Mouse (Mus musculus) liver, embryonic 13.5 days (tissue): Measurements from ENCODE around the gene Hs6st3. TPM values are rescaled to one million over a fixed set of nuclear protein-coding genes. Genes with fewer than 3 reads are reported as not detected.
A peak's percentile ranks its signal among the peaks of the same experiment; 100 is the strongest.
"Not testable (repeated sequence)": the region's sequence is repeated elsewhere in the genome, so short reads cannot be mapped to it uniquely, and the experiment has no call there.

Experiments
- ATAC-seq: fragments of 200-750 bp; cut with Nextera tagmentation; 2 replicates; pipeline ENCODE4 v1.8.0; 2017; ENCODE audit warnings: low read depth, mild to moderate bottlenecking, moderate number of reproducible peaks, moderate library complexity
- DNase-seq: peaks from one replicate; pipeline ENCODE4 v3.0.0; 2022
- H3K27ac ChIP-seq: fragments of 300-500 bp; sonication (generic); 2 replicates; pipeline ENCODE4 v1.5.1; 2015; ENCODE audit warnings: moderate library complexity, mild to moderate bottlenecking, inconsistent platforms
- H3K27me3 ChIP-seq: fragments of 300-500 bp; sonication (generic); 2 replicates; pipeline ENCODE4 v1.6.1; 2015; ENCODE audit warnings: mild to moderate bottlenecking, inconsistent platforms
- H3K36me3 ChIP-seq: fragments of 300-500 bp; sonication (generic); 2 replicates; pipeline ENCODE4 v1.6.1; 2015; ENCODE audit warnings: mild to moderate bottlenecking, inconsistent platforms
- H3K4me1 ChIP-seq: fragments of 300-500 bp; sonication (generic); replicated peaks from 2 replicates; pipeline ENCODE4 v1.6.1; 2015; ENCODE audit warnings: inconsistent platforms
- H3K4me2 ChIP-seq: fragments of 300-500 bp; sonication (generic); 2 replicates; pipeline ENCODE4 v1.6.1; 2015; ENCODE audit warnings: inconsistent platforms, mild to moderate bottlenecking, moderate library complexity
- H3K4me3 ChIP-seq: fragments of 300-500 bp; sonication (generic); replicated peaks from 2 replicates; pipeline ENCODE4 v1.5.1; 2015; ENCODE audit warnings: mild to moderate bottlenecking, inconsistent platforms
- H3K9ac ChIP-seq: fragments of 300-500 bp; sonication (generic); 2 replicates; pipeline ENCODE4 v1.6.1; 2015; ENCODE audit warnings: mild to moderate bottlenecking, inconsistent platforms
- H3K9me3 ChIP-seq: fragments of 300-500 bp; sonication (generic); replicated peaks from 2 replicates; pipeline ENCODE4 v1.6.1; 2016; ENCODE audit warnings: inconsistent platforms
- WGBS: fragments of 180-500 bp; shearing (Covaris S2); methylation state at CpG from one replicate; pipeline ENCODE4 v1.1.7; 2015; ENCODE audit not compliant: insufficient replicate concordance; 5-methylcytosine and 5-hydroxymethylcytosine counted together
- polyA plus RNA-seq: library from polyadenylated mRNA; unstranded; fragments of >200 nt; fragmentation: Nextera tagmentation; extraction: Ambion mirVana; gene quantifications from 2 replicates; pipeline ENCODE4 v1.2.1, GENCODE M21; 2015

Hs6st3 gene
- polyA plus RNA-seq, 1 experiment from 2014 or later = not detected

DNA sequence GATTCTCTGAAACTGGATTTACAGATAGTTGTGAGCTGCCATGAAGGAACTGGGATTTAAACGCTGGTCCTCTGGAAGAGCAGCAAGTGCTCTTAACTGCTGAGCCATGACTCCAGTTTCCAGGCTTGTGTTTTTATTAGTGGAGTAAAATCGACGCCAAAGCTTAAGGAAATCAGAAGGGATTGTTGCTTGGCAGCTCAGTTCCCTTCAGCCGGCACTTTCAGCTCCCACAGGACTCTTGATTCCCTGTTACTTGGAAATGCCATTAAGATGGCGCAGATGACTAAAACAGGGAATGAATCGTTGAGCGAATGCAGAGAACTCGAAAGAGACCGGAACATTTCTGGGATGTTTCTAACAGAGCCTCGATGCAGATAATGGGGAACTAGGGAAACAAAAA, 112.2 kb downstream of the Hs6st3 start:
- WGBS = 69% methylated on average over 10 of the region's 10 CpGs
- no peaks in the 10 kb centered on the region for H3K27me3 ChIP-seq
- H3K4me1 ChIP-seq = no peaks in the 10 kb centered on the region

DNA sequence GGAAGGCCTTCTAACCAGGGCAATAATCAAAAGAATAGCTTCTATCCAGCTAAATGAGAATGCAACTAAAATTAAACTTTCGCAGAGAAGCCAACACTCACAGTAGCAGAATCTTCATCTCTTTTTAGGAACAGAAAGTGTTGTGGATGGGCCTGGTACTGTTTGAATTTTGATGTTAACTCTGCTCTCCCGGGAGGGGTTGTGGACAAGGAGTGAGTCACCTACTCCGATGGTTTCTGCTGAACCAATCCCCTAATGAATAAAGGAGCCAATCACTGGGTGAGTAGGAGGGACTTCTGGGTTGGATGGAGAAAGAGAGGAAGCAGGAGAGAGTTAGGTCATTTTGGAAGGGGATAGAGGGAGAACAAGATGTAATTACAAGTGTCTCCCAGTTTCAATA, 117.3 kb downstream of the Hs6st3 start:
- Histone ChIP-seq H3K9me3 (no peaks in the 10 kb centered on the region), H3K4me2 (no peak overlapping the region), H3K9ac (no peak overlapping the region), H3K27me3 (no peaks in the 10 kb centered on the region), H3K4me1 (no peaks in the 10 kb centered on the region), H3K36me3 (no peaks in the 10 kb centered on the region), H3K4me3 (no peak overlapping the region), H3K27ac (no peak overlapping the region)
- DNase-seq (no peak), ATAC-seq (no peak)
- WGBS = 52% methylated on average over 3 of the region's 3 CpGs

More for the DNA sequence above, 112.2 kb downstream of the Hs6st3 start:
- no peaks in the 10 kb centered on the region for H3K36me3 ChIP-seq
- no peak overlapping the region for H3K4me3 ChIP-seq
- no peak overlapping the region for H3K27ac ChIP-seq
- no peak overlapping the region for H3K9ac ChIP-seq
- no peaks in the 10 kb centered on the region for H3K9me3 ChIP-seq
- no peak for ATAC-seq
- no peak overlapping the region for H3K4me2 ChIP-seq
- no peak for DNase-seq

DNA sequence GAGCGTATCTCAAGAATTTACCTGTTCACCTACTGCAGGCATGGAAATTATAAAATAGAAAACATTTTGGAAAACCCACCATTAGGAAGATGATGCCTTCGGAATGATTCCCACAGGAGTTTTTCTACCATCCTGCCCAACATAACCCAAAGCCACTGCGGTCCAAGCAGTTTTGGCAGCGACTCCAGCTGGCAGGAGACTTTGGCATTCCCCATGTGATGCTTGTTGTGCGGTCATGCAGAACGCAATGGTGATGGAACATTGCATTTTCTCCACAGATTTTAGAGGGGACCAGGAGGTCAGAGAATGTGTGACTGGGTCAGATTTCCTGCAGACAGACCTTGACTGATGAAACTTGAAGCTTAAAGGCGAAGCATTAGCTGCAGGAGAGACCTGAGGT, 118.9 kb downstream of the Hs6st3 start:
- Histone ChIP-seq H3K9ac (no peak overlapping the region), H3K4me1 (no peaks in the 10 kb centered on the region), H3K9me3 (no peaks in the 10 kb centered on the region), H3K27ac (no peak overlapping the region), H3K4me2 (no peak overlapping the region), H3K27me3 (no peaks in the 10 kb centered on the region), H3K4me3 (no peak overlapping the region), H3K36me3 (no peaks in the 10 kb centered on the region)
- no peak for ATAC-seq
- no peak for DNase-seq
- WGBS = 70% methylated on average over 7 of the region's 7 CpGs

DNA sequence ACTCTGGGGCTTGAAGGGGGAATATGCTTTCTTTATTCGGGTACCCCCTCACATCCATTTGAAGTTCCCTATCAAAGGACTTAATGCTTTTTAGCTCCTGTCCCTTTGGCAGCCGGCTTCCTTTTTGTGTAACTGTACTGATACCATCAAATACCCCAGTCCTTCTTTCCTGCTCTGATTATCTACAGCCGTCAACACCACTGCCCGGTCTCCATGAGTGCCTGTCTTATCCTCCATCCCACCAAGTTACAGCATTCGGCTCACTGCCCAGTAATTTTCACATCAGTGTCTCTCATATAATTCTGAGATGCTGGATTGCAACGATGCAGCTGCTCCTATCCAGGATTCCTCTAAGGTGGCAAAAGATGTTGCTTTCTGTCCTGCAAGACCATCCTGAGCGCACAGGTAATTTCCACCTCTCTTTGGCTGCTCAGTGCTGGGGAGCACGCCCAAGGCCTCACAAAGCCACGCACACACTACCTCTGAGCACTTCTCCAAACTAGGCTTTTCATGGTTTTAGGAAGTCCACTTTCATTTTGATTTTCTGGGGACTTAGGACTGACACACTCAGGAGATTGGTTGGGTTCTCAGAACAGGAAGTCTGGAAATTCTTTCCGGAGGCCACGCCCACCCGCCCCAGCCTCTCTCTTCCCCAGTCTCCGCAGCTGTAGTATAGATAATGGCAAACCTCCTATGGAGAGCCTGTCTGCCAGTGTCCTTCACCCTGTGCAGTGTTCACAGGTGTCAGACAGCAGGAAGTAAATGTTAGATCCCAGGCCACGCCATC, 122.2 kb downstream of the Hs6st3 start:
- Histone ChIP-seq H3K36me3 (no peaks in the 10 kb centered on the region), H3K9me3 (no peaks in the 10 kb centered on the region), H3K27ac (no peak overlapping the region), H3K9ac (no peak overlapping the region), H3K4me2 (no peak overlapping the region), H3K4me1 (no peaks in the 10 kb centered on the region), H3K4me3 (no peak overlapping the region), H3K27me3 (no peaks in the 10 kb centered on the region)
- ATAC-seq (0 out of 2 replicates have a peak, but pooled peaks have one; percentile 12), DNase-seq (no peak)
- 34% methylated on average over 14 of the region's 14 CpGs for WGBS

DNA sequence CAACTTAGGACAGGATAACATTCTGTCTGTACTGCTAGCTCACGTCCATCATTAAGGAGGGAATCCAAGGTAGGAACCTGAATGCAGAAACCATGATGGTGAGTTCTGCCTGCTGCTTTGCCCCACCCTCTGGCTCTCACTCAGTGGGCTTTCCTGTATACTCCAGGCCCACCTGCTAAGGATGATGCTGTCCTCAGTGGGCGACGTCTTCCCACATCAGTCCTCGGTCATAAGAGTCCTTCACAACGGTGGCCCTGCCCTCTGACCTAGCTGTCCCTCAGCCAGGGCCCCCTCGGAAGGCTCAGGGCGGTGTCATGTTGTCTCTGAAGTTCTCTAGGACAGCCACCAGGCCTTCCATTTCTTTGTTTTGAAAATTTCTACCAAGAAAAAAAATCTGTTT, 128.2 kb downstream of the Hs6st3 start:
- ATAC-seq (no peak), DNase-seq (no peak)
- H3K9ac ChIP-seq = no peak overlapping the region
- no peak overlapping the region for H3K4me2 ChIP-seq
- H3K4me3 ChIP-seq = no peak overlapping the region
- no peak overlapping the region for H3K27ac ChIP-seq
- H3K4me1 ChIP-seq = no peaks in the 10 kb centered on the region
- no peaks in the 10 kb centered on the region for H3K27me3 ChIP-seq
- no peaks in the 10 kb centered on the region for H3K36me3 ChIP-seq
- 66% methylated on average over 7 of the region's 7 CpGs for WGBS
- no peaks in the 10 kb centered on the region for H3K9me3 ChIP-seq

DNA sequence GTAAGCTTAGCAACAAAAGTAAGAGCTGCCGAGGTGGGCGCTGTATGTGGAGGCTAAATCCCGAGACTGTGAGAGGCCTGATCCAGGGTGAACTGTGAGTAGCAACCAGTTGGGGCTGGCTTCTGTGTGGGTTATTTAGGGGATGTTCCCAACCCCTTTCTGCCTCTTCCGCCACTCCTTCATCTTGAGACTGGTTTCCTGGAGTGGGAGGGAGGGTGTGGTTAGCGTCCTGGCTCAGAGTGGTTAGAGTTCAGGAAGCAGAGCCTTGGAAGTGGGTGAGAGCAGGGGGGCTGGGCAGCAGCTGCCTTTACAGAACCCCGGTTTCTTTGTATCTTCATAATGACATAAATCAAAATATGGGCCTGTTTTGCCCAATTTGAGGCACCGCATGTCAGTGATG, 134.9 kb downstream of the Hs6st3 start:
- Histone ChIP-seq H3K27me3 (no peaks in the 10 kb centered on the region), H3K4me1 (no peaks in the 10 kb centered on the region), H3K9me3 (no peaks in the 10 kb centered on the region), H3K4me3 (no peak overlapping the region), H3K27ac (no peak overlapping the region), H3K36me3 (no peaks in the 10 kb centered on the region), H3K9ac (no peak overlapping the region), H3K4me2 (no peak overlapping the region)
- DNase-seq (no peak), ATAC-seq (no peak)
- 41% methylated on average over 7 of the region's 7 CpGs for WGBS

DNA sequence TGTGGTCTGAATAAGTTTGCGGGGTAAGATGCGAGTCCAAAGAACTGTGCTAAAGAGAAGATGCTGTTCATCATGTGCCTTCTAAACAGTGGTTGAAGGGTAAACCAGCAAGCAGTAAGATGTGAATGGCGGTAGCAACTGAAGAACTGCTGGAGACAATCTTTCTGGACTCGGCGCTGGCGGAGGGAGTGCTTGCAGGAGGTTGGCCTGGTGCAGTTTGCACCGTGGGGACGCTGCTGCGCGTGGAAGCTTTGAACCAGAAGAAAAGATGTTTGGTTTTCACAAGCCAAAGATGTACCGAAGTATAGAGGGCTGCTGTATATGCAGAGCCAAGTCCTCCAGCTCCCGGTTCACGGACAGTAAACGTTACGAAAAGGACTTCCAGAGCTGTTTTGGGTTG, 140.0 kb downstream of the Hs6st3 start:
- not testable (repeated sequence) for DNase-seq, H3K27me3 ChIP-seq, H3K9ac ChIP-seq, H3K27ac ChIP-seq, ATAC-seq, H3K4me1 ChIP-seq, H3K36me3 ChIP-seq, H3K4me2 ChIP-seq, H3K4me3 ChIP-seq, H3K9me3 ChIP-seq
- 73% methylated on average over 15 of the region's 15 CpGs for WGBS

DNA sequence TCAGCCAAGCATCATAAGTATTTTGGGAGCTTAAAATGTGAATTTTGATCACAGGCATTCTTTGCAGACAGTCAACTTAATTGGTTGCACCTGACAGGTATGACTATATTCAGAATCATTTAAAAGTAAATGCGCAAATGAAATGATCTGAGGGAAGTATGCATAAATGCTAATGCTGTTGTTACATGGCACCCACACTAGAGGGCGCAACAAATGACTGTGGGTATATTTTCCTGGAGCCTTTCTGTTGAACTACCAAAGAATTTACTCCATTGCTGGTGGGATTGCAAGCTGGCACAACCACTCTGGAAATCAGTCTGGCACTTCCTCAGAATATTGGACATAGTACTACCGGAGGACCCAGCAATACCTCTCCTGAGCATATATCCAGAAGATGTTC, 145.8 kb downstream of the Hs6st3 start:
- DNase-seq (no peak), ATAC-seq (no peak)
- Histone ChIP-seq H3K27me3 (no peaks in the 10 kb centered on the region), H3K4me2 (no peak overlapping the region), H3K4me1 (no peaks in the 10 kb centered on the region), H3K27ac (no peak overlapping the region), H3K36me3 (no peaks in the 10 kb centered on the region), H3K4me3 (no peak overlapping the region), H3K9me3 (no peaks in the 10 kb centered on the region), H3K9ac (no peak overlapping the region)
- WGBS = 72% methylated on average over 3 of the region's 3 CpGs

DNA sequence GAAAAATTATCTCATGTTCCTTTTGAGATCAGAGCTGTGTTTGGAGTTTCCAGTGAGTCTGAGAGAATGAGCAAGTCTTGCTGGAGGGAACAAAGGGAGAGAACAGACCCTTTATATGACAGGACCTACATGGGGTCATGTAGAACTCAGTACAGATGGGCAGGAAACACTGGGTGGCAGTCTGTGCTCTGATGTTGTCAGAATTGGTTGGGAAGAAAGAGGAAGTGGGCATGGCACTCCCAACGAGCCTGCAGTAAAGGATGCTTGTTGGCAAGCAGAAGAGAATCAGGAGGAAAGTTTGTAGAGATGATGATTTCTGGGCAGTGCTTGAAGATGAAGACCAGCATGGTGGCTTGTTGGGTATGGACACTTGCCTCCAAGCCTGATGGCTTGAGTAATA, 151.5 kb downstream of the Hs6st3 start:
- Histone ChIP-seq H3K4me3 (no peak overlapping the region), H3K27ac (no peak overlapping the region), H3K9me3 (no peaks in the 10 kb centered on the region), H3K4me1 (no peaks in the 10 kb centered on the region), H3K36me3 (no peaks in the 10 kb centered on the region), H3K27me3 (no peaks in the 10 kb centered on the region), H3K9ac (no peak overlapping the region), H3K4me2 (no peak overlapping the region)
- 12% methylated on average over 1 of the region's 1 CpGs for WGBS
- DNase-seq = no peak
- ATAC-seq = no peak

DNA sequence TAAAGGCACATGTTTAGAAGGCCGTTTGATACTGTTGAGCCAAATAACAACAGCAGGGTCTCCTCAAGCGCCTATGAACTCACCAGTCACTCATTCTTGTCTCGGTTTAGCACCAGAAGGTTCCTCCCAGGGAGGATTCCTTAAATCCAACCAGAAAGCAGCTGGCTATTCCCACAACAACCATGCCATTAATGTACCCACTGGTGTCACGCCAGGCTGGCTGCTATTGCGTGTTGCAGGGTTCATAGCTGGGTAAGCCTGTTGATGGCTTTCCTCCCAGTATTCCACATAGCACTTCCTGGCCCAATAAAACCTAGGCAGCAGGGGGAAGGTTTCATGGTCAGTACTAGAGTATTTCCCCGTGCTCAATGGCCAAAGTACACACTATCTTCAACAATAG, 155.9 kb downstream of the Hs6st3 start:
- Histone ChIP-seq H3K4me1 (no peaks in the 10 kb centered on the region), H3K36me3 (no peaks in the 10 kb centered on the region), H3K4me2 (no peak overlapping the region), H3K27me3 (no peaks in the 10 kb centered on the region), H3K9ac (no peak overlapping the region), H3K9me3 (no peaks in the 10 kb centered on the region), H3K27ac (no peak overlapping the region), H3K4me3 (no peak overlapping the region)
- WGBS = 66% methylated on average over 6 of the region's 6 CpGs
- DNase-seq (no peak), ATAC-seq (no peak)

DNA sequence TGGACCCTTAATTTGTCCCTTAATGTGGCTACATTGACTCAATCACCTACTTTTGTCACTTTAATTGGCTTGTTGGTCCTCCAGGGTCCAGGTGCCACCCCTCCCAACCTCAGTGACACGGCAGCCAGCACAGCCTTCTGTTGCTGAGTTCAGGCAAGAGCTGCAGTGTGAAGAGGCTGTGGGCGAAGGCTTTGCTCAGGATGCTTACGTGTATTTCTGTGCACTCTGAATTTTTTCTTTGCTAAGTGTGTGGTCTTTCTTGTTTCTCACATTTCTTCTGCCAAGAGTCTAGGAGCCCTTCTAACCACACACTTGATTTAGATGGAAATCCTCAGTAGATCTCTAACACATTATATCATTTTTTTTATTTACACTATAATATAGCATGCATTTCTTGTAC, 168.3 kb downstream of the Hs6st3 start:
- no peak overlapping the region for H3K27ac ChIP-seq
- H3K27me3 ChIP-seq = no peaks in the 10 kb centered on the region
- ATAC-seq (no peak), DNase-seq (no peak)
- H3K9ac ChIP-seq = no peak overlapping the region
- 37% methylated on average over 3 of the region's 3 CpGs for WGBS
- no peaks in the 10 kb centered on the region for H3K4me1 ChIP-seq
- H3K4me2 ChIP-seq = no peak overlapping the region
- H3K9me3 ChIP-seq = no peaks in the 10 kb centered on the region
- H3K36me3 ChIP-seq = no peaks in the 10 kb centered on the region
- H3K4me3 ChIP-seq = no peak overlapping the region

DNA sequence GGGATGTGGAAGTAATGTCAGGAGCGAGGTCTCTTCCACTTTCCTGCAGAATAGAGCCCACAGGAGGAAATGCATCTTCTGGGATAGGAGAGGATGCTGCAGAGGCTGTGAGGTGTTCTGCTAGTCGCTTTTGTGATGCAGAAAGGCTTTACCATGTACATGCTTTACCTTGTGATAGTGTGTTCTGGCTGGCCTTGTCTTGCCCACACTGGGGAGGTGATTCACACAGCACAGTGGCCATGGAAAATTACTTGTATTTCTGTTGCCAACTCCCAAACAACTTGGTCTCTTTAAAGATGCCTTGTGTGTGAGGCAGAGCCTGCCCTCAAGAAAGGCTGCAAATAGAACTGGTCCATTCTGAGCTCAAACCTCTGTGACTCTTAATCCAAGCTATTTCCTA, 180.2 kb downstream of the Hs6st3 start:
- ATAC-seq (no peak), DNase-seq (no peak)
- Histone ChIP-seq H3K4me3 (no peak overlapping the region), H3K4me2 (no peak overlapping the region), H3K4me1 (no peaks in the 10 kb centered on the region), H3K27me3 (no peaks in the 10 kb centered on the region), H3K9ac (no peak overlapping the region), H3K36me3 (no peaks in the 10 kb centered on the region), H3K27ac (no peak overlapping the region), H3K9me3 (no peaks in the 10 kb centered on the region)
- 52% methylated on average over 2 of the region's 2 CpGs for WGBS
